Mouse (Mus musculus): ENCODE data around the gene Hrh1.

The Hrh1 gene

DNA sequence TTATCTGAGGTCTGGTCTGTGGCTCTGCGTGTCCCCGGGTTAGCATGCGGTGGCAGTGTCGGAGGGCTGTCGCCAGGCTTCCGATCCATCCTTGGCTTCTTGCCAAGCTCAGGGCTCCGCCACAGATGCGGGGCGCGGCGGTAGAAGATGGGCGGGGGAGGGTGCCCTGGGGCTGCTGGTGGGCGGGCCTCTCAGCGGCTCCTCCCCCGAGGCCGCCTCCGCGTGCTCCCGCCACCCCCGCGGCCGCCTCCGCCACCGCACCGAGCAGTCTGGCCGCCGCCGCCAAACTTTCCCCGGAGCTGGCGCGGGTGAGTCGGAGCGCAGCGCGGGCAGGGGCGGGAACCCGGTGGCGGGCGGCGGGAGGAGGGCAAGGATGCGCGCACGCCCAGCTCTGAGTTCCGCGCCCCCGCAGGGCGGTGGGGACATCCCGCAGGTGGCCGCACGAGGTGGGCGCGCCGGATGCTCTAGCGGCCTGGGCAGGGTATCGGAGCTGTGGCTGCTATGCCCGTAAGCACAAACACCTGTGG, at the start of gene Hrh1:
Gene Hrh1 (plus strand): TSS at position 246 of the 527 bp plus-strand sequence.
- peak; percentile 17 for DNase-seq

DNA sequence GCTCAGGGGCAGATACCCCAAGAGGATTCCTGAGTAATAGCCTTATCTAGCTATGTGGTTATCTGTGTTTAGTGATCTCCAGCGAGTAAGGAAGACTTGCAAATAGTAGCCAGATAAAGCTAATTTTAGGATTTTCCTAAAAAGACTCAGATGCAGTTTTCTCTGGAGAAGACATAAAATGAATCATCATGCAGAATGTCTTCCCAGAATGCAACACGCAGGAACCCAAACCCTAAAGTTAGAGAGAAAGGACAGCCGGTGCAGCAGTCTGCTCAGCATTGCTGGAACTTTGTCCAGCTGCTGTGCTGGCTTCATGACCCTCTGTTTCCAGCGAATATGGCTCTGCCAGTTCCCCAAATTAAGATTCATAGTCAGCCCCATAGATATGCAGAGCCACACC, 43.1 kb upstream of the Hrh1 start:
- DNase-seq: no peak

DNA sequence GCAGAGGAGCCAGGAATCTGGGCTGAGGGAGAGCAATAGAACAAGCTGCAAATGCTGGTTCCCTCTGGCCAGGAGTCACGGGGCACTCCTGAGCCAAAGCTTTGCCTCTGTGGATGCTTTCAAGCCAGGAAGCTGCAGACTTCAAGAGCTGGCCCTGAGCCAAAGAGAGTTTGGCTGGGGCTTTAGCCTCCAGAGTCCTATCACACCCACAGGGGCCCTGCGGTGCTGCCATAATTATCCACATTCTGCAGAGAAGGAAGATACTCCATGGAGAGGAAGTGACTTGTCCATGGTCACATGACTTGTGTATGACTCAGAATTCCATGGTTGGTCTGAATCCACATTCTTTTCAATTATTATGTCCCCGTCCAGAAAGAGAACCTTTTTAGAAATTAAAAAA, 39.6 kb upstream of the Hrh1 start:
- no peak for DNase-seq

- no peak for DNase-seq
Observed at GRCm38 (mm10) chr6:114362355-114362754, 35.4 kb upstream of the Hrh1 start.

- no peak for DNase-seq
Observed at GRCm38 (mm10) chr6:114363740-114364139, 34.0 kb upstream of the Hrh1 start.

DNA sequence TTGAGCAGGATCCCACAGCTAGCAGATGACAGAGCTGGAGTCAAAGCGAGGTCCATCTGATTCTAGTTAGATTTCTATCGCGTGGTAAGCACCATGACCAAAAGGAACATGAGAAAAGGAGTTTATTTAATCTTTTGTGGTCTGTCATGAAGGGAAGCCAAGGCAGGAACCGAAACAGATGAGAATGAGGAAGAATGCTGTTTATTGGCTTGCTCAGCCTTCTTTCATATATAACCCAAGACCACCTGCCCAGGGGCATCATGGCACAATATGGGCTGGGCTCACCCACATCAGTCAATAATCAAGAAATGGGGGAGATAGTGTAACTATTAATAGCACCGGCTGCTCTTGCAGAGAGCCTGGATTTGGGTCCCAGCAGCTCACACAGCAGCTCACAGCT, 33.0 kb upstream of the Hrh1 start:
- DNase-seq: no peak

DNA sequence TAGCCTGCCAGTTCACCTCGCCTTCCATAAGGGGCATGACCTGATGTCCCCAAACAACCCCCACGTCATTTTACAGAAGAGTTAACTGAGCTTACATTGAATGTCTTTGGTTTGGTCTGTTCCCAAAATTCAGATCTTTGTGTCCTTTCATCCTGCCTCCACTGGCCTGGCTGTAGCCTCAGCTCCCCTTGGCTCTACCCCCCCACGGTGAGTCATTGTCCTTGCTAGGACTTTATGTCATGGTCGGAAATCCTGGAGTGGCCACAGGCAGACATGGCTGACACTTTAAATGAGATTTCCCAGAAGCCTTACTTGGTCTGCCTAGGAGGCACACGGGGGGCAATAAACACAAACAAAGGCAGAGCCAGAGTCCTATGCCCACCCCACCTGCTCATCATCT, 31.5 kb upstream of the Hrh1 start:
- no peak for DNase-seq

DNA sequence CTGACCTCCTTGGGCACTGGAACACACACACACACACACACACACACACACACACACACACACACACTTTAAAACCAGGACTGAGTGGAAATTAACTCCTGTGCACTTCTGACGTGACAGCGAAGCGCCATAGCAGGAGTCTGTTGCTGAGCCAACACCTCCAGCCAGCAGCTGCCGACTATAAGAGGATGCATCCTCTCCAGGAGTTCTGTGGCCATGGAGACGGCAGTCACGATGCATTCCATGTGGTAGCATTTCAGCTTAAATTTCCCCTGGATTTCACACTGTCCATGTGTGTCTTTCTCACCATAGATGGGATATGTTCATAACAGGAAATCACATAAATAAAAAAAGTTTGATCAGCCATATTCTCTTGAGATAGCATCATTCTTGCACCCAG, 30.1 kb upstream of the Hrh1 start:
- DNase-seq: no peak

GRCm38 (mm10) chr6:114368196-114368595, 29.5 kb upstream of the Hrh1 start:
- no peak for DNase-seq

DNA sequence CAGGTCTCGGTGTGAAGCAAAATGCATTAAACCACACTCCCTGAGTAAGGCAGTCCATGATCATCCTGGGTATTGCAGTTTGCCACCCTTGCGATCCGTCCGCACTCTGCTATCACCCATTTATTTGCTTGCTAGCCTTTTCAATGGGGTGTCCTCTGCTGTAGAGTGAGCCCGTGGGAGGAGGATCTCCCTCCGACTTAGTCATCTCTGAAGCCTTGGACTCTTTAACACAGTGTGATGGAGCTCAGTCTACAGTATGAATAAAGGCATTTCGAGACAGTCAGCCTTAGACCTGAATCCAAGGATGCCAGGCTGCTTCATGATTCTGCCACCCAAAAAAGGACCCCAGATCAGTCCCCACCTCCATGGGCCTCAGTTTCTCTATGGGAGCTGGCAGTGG, 25.0 kb upstream of the Hrh1 start:
- DNase-seq: no peak

DNA sequence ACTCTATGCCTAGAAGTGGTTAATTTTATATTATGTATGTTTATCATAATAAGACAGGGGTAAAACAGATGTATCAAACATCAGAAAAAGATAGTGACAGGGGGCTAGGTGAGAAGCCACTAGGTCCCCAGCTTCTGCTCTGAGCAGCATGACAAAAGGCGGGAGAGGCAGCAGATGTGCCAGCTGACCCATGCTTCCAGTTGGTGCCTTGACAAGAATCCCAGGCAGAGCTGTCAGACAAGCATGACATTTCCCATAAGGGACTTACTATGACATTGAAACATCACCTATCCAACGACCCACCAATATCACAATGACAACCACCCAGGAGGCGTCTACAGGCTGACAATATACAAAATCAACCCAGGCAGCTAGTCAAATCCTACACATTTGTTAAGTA, 16.9 kb upstream of the Hrh1 start:
- DNase-seq: no peak

- no peak for DNase-seq
Observed at GRCm38 (mm10) chr6:114387320-114387719, 10.4 kb upstream of the Hrh1 start.

DNA sequence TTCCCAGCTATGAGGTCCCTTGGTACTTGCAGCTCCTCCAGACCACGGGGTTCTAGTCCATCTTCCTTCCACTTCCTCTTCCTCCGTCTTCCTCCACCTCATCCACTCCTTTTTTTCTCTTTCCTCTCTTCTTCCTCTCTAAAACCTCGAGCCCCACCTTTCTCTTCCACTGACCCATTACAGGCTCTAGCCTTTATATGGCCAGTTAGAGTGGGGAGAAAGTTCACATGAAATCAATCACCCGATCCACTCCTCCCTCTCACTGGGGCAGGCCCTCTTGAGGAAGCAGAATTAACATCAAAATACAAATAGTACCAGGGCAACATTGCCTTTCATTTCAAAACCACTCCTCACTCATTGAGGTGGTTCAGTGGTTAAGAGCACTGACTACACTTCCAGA, 9.9 kb upstream of the Hrh1 start:
- DNase-seq: no peak

- no peak for DNase-seq
Observed at GRCm38 (mm10) chr6:114390129-114390528, 7.6 kb upstream of the Hrh1 start.

GRCm38 (mm10) chr6:114394982-114395381, 2.8 kb upstream of the Hrh1 start:
- no peak for DNase-seq

- no peak for DNase-seq
Observed at GRCm38 (mm10) chr6:114396605-114397004, 1.1 kb upstream of the Hrh1 start.

DNA sequence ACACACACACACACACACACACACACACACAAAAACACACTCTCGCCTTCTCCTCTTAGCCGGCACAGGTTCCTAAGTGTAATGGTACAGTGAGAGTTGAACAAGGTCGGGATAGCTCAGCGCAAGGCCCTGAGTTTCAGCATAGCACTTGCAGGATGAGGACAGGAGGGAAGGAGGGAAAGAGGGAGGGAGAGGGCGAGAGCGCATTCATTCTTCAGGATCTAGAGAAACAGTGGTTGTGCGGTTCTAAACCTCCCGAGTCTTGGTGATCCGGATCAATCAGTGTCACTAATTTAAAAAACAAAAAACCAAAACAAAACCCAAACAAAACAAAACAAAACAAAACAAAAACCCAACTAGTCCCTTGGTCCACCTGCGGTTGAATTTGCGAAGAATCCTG, 456 bp upstream of the Hrh1 start:
- DNase-seq: no peak

- DNase-seq: no peak
Observed at GRCm38 (mm10) chr6:114398626-114399025, 890 bp downstream of the Hrh1 start.

GRCm38 (mm10) chr6:114400387-114400786, 2.7 kb downstream of the Hrh1 start:
- DNase-seq: no peak

DNA sequence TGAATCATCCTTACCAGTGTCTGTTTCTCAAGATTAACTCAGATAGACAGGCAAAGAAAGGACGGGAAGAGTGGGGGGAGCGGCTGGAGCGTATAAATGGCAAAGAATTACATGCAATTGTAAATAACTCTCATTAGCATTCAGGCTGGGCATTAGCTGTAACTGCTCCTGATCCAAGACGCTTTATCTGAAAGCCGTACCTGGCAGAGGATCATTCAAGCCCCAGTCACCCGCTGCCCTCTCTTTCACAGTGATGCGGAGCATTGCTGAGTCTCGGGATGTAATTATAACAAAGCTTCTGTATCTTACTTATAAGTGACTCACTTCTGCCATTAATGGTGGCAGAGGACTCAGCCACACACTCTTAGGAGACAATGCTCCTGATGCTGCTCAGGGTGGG, 3.1 kb downstream of the Hrh1 start:
- no peak for DNase-seq

GRCm38 (mm10) chr6:114402161-114402560, 4.4 kb downstream of the Hrh1 start:
- DNase-seq: no peak

- DNase-seq: no peak
Observed at GRCm38 (mm10) chr6:114403632-114404031, 5.9 kb downstream of the Hrh1 start.

DNA sequence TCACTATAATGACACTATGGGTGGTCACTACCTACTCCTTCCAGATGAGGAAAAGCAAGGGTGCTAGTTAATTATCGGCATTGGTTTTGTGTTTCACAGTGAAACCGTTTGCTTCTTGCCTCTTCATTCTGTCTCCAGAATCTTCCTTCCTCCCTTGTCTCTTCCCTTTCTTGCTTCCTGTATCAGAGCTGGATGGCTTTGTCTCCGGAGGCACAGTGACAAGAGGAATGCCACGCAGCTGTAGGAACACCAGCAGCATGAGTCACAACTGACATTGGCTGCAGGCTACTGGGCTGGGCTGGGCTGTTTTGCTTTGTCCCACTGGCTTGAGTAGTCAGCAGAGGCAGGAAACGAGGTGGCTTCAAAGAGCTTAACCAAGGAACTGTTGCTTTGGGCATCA, 6.4 kb downstream of the Hrh1 start:
- DNase-seq: no peak

GRCm38 (mm10) chr6:114404774-114405468, 7.2 kb downstream of the Hrh1 start:
- DNase-seq: no peak

GRCm38 (mm10) chr6:114406634-114407033, 8.9 kb downstream of the Hrh1 start:
- DNase-seq: no peak

Measured in liver (tissue).